Mouse (Mus musculus): ENCODE measurements around the gene Tex52.

GRCm38 (mm10) chr6:128429300-128429699 lies 54.0 kb downstream of the Tex52 start:
- TF ChIP-seq EP300 (IDR thresholded peaks at IDR 0.05; ENCODE audit: low read depth) (no peak), CTCF (IDR thresholded peaks at IDR 0.05; ENCODE audit: low read depth) (no peak)

All from liver, embryonic 14.5 days (tissue).